Mouse (Mus musculus): ENCODE measurements around the gene Gtf2b.

The Gtf2b gene

GRCm38 (mm10) chr3:142764995-142765777, at the start of gene Gtf2b:
Gene Gtf2b, plus strand, starts transcription at chr3:142765045.
- in situ Hi-C loops (cut with MboI; ENCODE audit: low pct_unique_long_range_greater_than_20kb in 1 of 2, low sequenced_read_pairs in 2 of 2, unreplicated experiment in 1 of 2), result no loop called here

- in situ Hi-C loops (cut with MboI; ENCODE audit: low pct_unique_long_range_greater_than_20kb in 1 of 2, low sequenced_read_pairs in 2 of 2, unreplicated experiment in 1 of 2), result no loop called here
Observed at GRCm38 (mm10) chr3:142725481-142725880, 39.4 kb upstream of the Gtf2b start.

- in situ Hi-C loops (cut with MboI; ENCODE audit: low pct_unique_long_range_greater_than_20kb in 1 of 2, low sequenced_read_pairs in 2 of 2, unreplicated experiment in 1 of 2), result no loop called here
Observed at GRCm38 (mm10) chr3:142725969-142726672, 38.7 kb upstream of the Gtf2b start.

- in situ Hi-C loops (cut with MboI; ENCODE audit: low pct_unique_long_range_greater_than_20kb in 1 of 2, low sequenced_read_pairs in 2 of 2, unreplicated experiment in 1 of 2), result no loop called here
Observed at GRCm38 (mm10) chr3:142734291-142734690, 30.6 kb upstream of the Gtf2b start.

GRCm38 (mm10) chr3:142740896-142741295, 23.9 kb upstream of the Gtf2b start:
- in situ Hi-C loops (cut with MboI; ENCODE audit: low pct_unique_long_range_greater_than_20kb in 1 of 2, low sequenced_read_pairs in 2 of 2, unreplicated experiment in 1 of 2), result no loop called here

GRCm38 (mm10) chr3:142743973-142744898, 20.6 kb upstream of the Gtf2b start:
- in situ Hi-C loops (cut with MboI; ENCODE audit: low pct_unique_long_range_greater_than_20kb in 1 of 2, low sequenced_read_pairs in 2 of 2, unreplicated experiment in 1 of 2), result no loop called here

GRCm38 (mm10) chr3:142745076-142745475, 19.8 kb upstream of the Gtf2b start:
- in situ Hi-C loops (cut with MboI; ENCODE audit: low pct_unique_long_range_greater_than_20kb in 1 of 2, low sequenced_read_pairs in 2 of 2, unreplicated experiment in 1 of 2), result no loop called here

- in situ Hi-C loops (cut with MboI; ENCODE audit: low pct_unique_long_range_greater_than_20kb in 1 of 2, low sequenced_read_pairs in 2 of 2, unreplicated experiment in 1 of 2), result no loop called here
Observed at GRCm38 (mm10) chr3:142747673-142748072, 17.2 kb upstream of the Gtf2b start.

GRCm38 (mm10) chr3:142749131-142749530, 15.7 kb upstream of the Gtf2b start:
- in situ Hi-C loops (cut with MboI; ENCODE audit: low pct_unique_long_range_greater_than_20kb in 1 of 2, low sequenced_read_pairs in 2 of 2, unreplicated experiment in 1 of 2), result no loop called here

- in situ Hi-C loops (cut with MboI; ENCODE audit: low pct_unique_long_range_greater_than_20kb in 1 of 2, low sequenced_read_pairs in 2 of 2, unreplicated experiment in 1 of 2), result no loop called here
Observed at GRCm38 (mm10) chr3:142755132-142755867, 9.5 kb upstream of the Gtf2b start.

GRCm38 (mm10) chr3:142757841-142758240, 7.0 kb upstream of the Gtf2b start:
- in situ Hi-C loops (cut with MboI; ENCODE audit: low pct_unique_long_range_greater_than_20kb in 1 of 2, low sequenced_read_pairs in 2 of 2, unreplicated experiment in 1 of 2), result no loop called here

GRCm38 (mm10) chr3:142758593-142758992, 6.3 kb upstream of the Gtf2b start:
- in situ Hi-C loops (cut with MboI; ENCODE audit: low pct_unique_long_range_greater_than_20kb in 1 of 2, low sequenced_read_pairs in 2 of 2, unreplicated experiment in 1 of 2), result no loop called here

GRCm38 (mm10) chr3:142760356-142760755, 4.5 kb upstream of the Gtf2b start:
- in situ Hi-C loops (cut with MboI; ENCODE audit: low pct_unique_long_range_greater_than_20kb in 1 of 2, low sequenced_read_pairs in 2 of 2, unreplicated experiment in 1 of 2), result no loop called here

- in situ Hi-C loops (cut with MboI; ENCODE audit: low pct_unique_long_range_greater_than_20kb in 1 of 2, low sequenced_read_pairs in 2 of 2, unreplicated experiment in 1 of 2), result no loop called here
Observed at GRCm38 (mm10) chr3:142765778-142766165, 927 bp downstream of the Gtf2b start.

GRCm38 (mm10) chr3:142768498-142768897, 3.7 kb downstream of the Gtf2b start:
- in situ Hi-C loops (cut with MboI; ENCODE audit: low pct_unique_long_range_greater_than_20kb in 1 of 2, low sequenced_read_pairs in 2 of 2, unreplicated experiment in 1 of 2), result no loop called here

- in situ Hi-C loops (cut with MboI; ENCODE audit: low pct_unique_long_range_greater_than_20kb in 1 of 2, low sequenced_read_pairs in 2 of 2, unreplicated experiment in 1 of 2), result no loop called here
Observed at GRCm38 (mm10) chr3:142770518-142770917, 5.7 kb downstream of the Gtf2b start.

GRCm38 (mm10) chr3:142773538-142774191, 8.8 kb downstream of the Gtf2b start:
- in situ Hi-C loops (cut with MboI; ENCODE audit: low pct_unique_long_range_greater_than_20kb in 1 of 2, low sequenced_read_pairs in 2 of 2, unreplicated experiment in 1 of 2), result no loop called here

- in situ Hi-C loops (cut with MboI; ENCODE audit: low pct_unique_long_range_greater_than_20kb in 1 of 2, low sequenced_read_pairs in 2 of 2, unreplicated experiment in 1 of 2), result no loop called here
Observed at GRCm38 (mm10) chr3:142777227-142777626, 12.4 kb downstream of the Gtf2b start.

All from mouse embryonic stem cell (cell line).